In genomic region chr9:44134851-44135730, GRCm38 (mm10) we compare ENCODE assay signal across 9 mouse cellular contexts. TPM values are rescaled to one million over a fixed set of nuclear protein-coding genes. Genes with fewer than 3 reads are reported as not detected.
A peak's percentile ranks its signal among the peaks of the same experiment; 100 is the strongest.
DNase-seq lines count a peak whose midpoint lies in the region; ATAC-seq and TF ChIP-seq lines count a peak whose summit lies in the region.
"Had no signal": no experiment of that assay in that cellular context is flagged by ENCODE, and none has a peak within 500 bp of the region (broad histone marks: within the 10 kb centered on the region; RNA-seq: fewer than 3 reads in every experiment).

No protein-coding gene starts in this region.

- H3K4me2 ChIP-seq in intestine, postnatal 0 days (replicated peaks; ENCODE audit: low read depth) = peak overlapping the region; percentile 86

- peak; percentile 49 to 61 for DNase-seq in lung, adult 18-20 months
- no peak for DNase-seq in lung, postnatal 25 days (ENCODE audit: low spot score)
- peak; percentile 74 for DNase-seq in cerebellum, adult 8-10 months
- peak; percentile 65 to 70 for DNase-seq in heart, adult 18-20 months
- DNase-seq in lung, adult 2 months = peak; percentile 57
- DNase-seq in splenic B cell, adult 2 months (ENCODE audit: low read depth, low spot score) = peak; percentile 28
- DNase-seq in c-Kit-positive CD71-positive TER-119-positive erythroid progenitor cells, embryonic 14.5 days (ENCODE audit: low spot score) = no peak

- H3K27ac ChIP-seq in intestine, postnatal 0 days (ENCODE audit: low read depth, low read length) = peak overlapping the region; percentile 73

- H3K4me3 ChIP-seq in intestine, postnatal 0 days (ENCODE audit: low read depth, low read length) = peak overlapping the region; percentile 65
- H3K4me3 ChIP-seq in lung, adult 2 months (replicated peaks; ENCODE audit: extremely low read depth, low read depth, low read length) = peak overlapping the region; percentile 64

- TF ChIP-seq POLR2A in lung, adult 2 months (IDR thresholded peaks at IDR 0.05; ENCODE audit: borderline replicate concordance, extremely low read depth, low read depth, low read length) = no peak

- H3K27me3 ChIP-seq in intestine, postnatal 0 days (replicated peaks; ENCODE audit: control insufficient read depth, insufficient read depth, low read length) = peaks cover 27% of the 10 kb centered on the region
- H3K27me3 ChIP-seq in splenic B cell, adult 2 months (ENCODE audit: control insufficient read depth, insufficient read depth, low read length, poor library complexity, severe bottlenecking) = peaks cover 3% of the 10 kb centered on the region; the same call in 1 of the 2 replicates

- H3K9ac ChIP-seq in intestine, postnatal 0 days (ENCODE audit: low read depth, low read length) = peak overlapping the region; percentile 66

- no peak for ATAC-seq in intestine, postnatal 0 days

- H3K36me3 ChIP-seq in intestine, postnatal 0 days (ENCODE audit: control insufficient read depth, insufficient read depth) = peaks cover 12% of the 10 kb centered on the region; the same call in 1 of the 2 replicates
- H3K36me3 ChIP-seq in splenic B cell, adult 2 months (ENCODE audit: control insufficient read depth, insufficient read depth, low read length, poor library complexity, severe bottlenecking) = no peaks in the 10 kb centered on the region

- no peak for TF ChIP-seq CTCF in intestine, postnatal 0 days (IDR thresholded peaks at IDR 0.05; ENCODE audit: low read depth)
- no peak for TF ChIP-seq CTCF in lung, adult 2 months (IDR thresholded peaks at IDR 0.05; ENCODE audit: insufficient read depth, low read length)

- H3K9me3 ChIP-seq in intestine, postnatal 0 days (ENCODE audit: control insufficient read depth) = no peaks in the 10 kb centered on the region

- WGBS in intestine, postnatal 0 days = 4% methylated on average over 47 of the region's 49 CpGs
- WGBS in lung, adult 2 months = 2% methylated on average over 49 of the region's 49 CpGs

- H3K4me1 ChIP-seq in intestine, postnatal 0 days (replicated peaks; ENCODE audit: control insufficient read depth, insufficient read depth, low read length) = no peaks in the 10 kb centered on the region
- H3K4me1 ChIP-seq in lung, adult 2 months (ENCODE audit: control insufficient read depth, insufficient read depth, low read length) = peaks cover 6% of the 10 kb centered on the region

RNA-seq across cellular contexts. Expression of gene Mcam, which starts 0.8 kb away (rescaled TPM):
- 10 to 100 TPM; 31.0 to 38.6 TPM for total RNA-seq in heart, adult 18-20 months (2021)
- 31.5 and 34.0 TPM in 2 replicates for polyA plus RNA-seq in intestine, postnatal 0 days (2015; fragmentation: Nextera tagmentation; extraction: Ambion mirVana)
- 170 and 209 TPM in 2 replicates for polyA plus RNA-seq in lung, adult 2 months (2012; rRNA removed)

RNA-seq across cellular contexts. Expression of gene Rnf26, which starts 21.8 kb away (rescaled TPM):
- total RNA-seq in heart, adult 18-20 months (2021) = 1 to 10 TPM; 5.9 to 6.0 TPM
- 18.4 and 18.8 TPM in 2 replicates for polyA plus RNA-seq in intestine, postnatal 0 days (2015; fragmentation: Nextera tagmentation; extraction: Ambion mirVana)
- 24.6 and 25.0 TPM in 2 replicates for polyA plus RNA-seq in lung, adult 2 months (2012; rRNA removed)

RNA-seq across cellular contexts. Expression of gene Gm49380, which starts 21.8 kb away (rescaled TPM):
- under 1 TPM in 1 of 2 experiments, not detected in 1; 0.37 TPM for total RNA-seq in heart, adult 18-20 months (2021)
- 0.05 TPM in 1 of 2 replicates, not detected in the other for polyA plus RNA-seq in intestine, postnatal 0 days (2015; fragmentation: Nextera tagmentation; extraction: Ambion mirVana)
- 0.27 TPM in 1 of 2 replicates, not detected in the other for polyA plus RNA-seq in lung, adult 2 months (2012; rRNA removed)
- total RNA-seq: neutrophil, adult 5-6 weeks had no signal

RNA-seq across cellular contexts. Expression of gene C1qtnf5, which starts 28.0 kb away (rescaled TPM):
- total RNA-seq in heart, adult 18-20 months (2021) = 1 to 10 TPM; 5.6 to 5.9 TPM
- polyA plus RNA-seq in intestine, postnatal 0 days (2015; fragmentation: Nextera tagmentation; extraction: Ambion mirVana) = 5.4 and 6.0 TPM in 2 replicates
- 29.0 and 31.0 TPM in 2 replicates for polyA plus RNA-seq in lung, adult 2 months (2012; rRNA removed)
- total RNA-seq: neutrophil, adult 5-6 weeks had no signal

RNA-seq across cellular contexts. Expression of gene Mfrp, which starts 33.6 kb away (rescaled TPM):
- total RNA-seq in heart, adult 18-20 months (2021) = not detected
- polyA plus RNA-seq in intestine, postnatal 0 days (2015; fragmentation: Nextera tagmentation; extraction: Ambion mirVana) = 0.05 TPM in 1 of 2 replicates, not detected in the other
- 0.25 and 0.34 TPM in 2 replicates for polyA plus RNA-seq in lung, adult 2 months (2012; rRNA removed)
- total RNA-seq: neutrophil, adult 5-6 weeks had no signal

Comparison
In these comparisons a context has a peak if more than half of its experiments do, and no peak if none do; other contexts are left out.
1. DNase-seq: peak in lung, adult 18-20 months (2 of 2), cerebellum, adult 8-10 months (single experiment), heart, adult 18-20 months (2 of 2), lung, adult 2 months (single experiment) and splenic B cell, adult 2 months (single experiment); none in lung, postnatal 25 days (single experiment) and c-Kit-positive CD71-positive TER-119-positive erythroid progenitor cells, embryonic 14.5 days (single experiment).